Mouse (Mus musculus): ENCODE measurements around the gene Ceacam15.

The Ceacam15 gene

GRCm38 (mm10) chr7:16629598-16630296 lies 45.8 kb downstream of the Ceacam15 start:
- DNase-seq: peak in 1 of 2 experiments; percentile 55

- DNase-seq: peak; percentile 57 to 78
Observed at GRCm38 (mm10) chr7:16628096-16628771, 47.3 kb downstream of the Ceacam15 start.

DNA sequence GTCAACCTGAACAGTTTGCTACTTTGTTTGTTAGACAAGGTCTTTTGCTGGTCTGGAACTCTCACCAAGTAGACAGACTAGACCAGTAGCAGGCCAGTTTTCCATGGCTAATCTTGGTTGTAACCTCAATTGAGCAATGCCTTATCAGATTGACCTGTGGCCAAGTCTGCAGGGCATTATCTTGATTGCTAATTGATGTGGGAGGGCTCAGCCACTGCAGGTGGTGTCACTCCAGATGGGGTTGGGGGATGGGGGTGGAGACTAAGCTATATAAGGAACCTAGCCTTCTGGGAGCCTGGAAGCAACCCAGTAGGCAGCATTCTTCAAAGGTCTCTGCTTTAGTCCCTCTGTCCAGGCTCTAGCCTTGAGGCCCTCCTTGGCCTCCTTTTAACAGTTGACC lies 51.8 kb downstream of the Ceacam15 start:
- peak; percentile 27 to 45 for DNase-seq

GRCm38 (mm10) chr7:16623131-16623530 lies 52.4 kb downstream of the Ceacam15 start:
- no peak for DNase-seq

Measured in kidney, postnatal 25 days (tissue).